Mouse (Mus musculus) erythroblast, adult 5-6 weeks (primary cell): ENCODE measurements around the gene Atp6v0c. TPM values are rescaled to one million over a fixed set of nuclear protein-coding genes. Genes with fewer than 3 reads are reported as not detected.

Experiments used
- ATAC-seq: replicated peaks from 2 replicates; pipeline ENCODE4 v1.8.0; 2016; ENCODE audit warnings: moderate number of reproducible peaks, mild to moderate bottlenecking, moderate TSS enrichment, inconsistent platforms; ENCODE audit not compliant: poor library complexity, low FRiP score, severe bottlenecking
- total RNA-seq, 2 experiments: library from RNA; stranded (forward) in 1 of 2; stranded (reverse) in 1 of 2; fragments of 150-400 nt in 1 of 2; fragments of 200-764, 138-1000 nt in 1 of 2; gene quantifications; 2 replicates each; pipeline versions ENCODE4 v1.2.3 to v1.2.4; 2015 to 2017; ENCODE audit warnings: low replicate concordance in 2 of 2

Gene Atp6v0c
- total RNA-seq, 2 experiments from 2014 or later = 97.7 to 160 TPM

DNA sequence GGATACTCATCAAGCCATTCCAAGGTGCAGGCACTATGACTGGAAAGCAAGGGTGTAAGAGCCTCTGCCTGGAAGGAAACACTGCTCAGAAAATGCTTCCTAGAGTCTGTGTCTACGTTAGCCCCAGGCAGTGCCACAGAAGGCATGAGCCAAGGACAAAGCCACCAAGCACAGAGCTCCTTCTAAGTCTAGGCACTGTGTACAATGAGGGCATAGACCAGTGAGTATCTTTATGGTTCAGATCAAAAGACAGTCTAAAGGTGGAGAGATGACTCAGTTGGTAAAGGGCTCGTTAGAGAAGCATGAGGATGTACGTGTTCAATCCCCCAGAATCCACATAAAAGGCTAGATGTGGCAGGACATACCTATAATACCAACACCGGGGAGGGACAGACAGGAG is 31.6 kb upstream of the Atp6v0c start:
- ATAC-seq = no peak

DNA sequence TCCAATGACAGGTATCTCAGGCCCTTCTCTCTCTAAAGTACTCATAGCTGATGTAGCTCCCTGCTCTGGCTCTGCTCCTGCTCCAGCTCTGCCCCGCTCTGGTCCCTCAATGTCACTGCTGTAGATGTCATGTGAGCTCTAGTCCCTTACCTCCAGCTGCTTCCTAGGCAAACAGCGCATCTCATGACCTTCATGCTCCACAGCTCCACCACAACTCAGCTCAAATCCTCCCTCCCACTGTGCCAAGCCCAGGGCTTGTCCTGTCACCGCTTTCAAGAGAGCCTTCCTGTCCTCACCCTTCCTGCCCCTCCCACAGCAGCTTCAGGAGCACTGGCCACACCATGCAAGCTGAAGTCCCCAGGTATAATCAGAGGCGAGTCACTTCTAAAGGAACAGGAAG is 30.2 kb upstream of the Atp6v0c start:
- ATAC-seq = no peak

DNA sequence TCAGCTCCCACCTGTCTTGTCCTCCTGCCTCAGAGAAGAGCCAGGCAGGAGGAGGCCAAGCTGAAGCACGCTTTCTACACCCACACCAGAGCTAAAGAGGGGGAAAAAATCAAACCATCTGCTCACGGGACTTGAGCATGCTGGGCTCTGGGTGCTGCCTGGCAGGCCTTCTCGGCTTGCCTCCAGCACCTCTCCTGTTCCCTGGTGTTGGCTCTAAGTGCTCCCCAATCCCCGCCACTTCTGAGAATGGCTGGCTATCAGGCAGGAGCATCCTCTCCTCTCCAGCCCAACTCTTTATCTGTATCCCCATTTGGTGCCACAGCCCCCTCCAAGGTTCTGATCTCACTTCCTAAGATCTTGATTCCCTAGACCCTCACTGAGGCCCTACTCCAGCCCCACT is 29.8 kb upstream of the Atp6v0c start:
- ATAC-seq = no peak

DNA sequence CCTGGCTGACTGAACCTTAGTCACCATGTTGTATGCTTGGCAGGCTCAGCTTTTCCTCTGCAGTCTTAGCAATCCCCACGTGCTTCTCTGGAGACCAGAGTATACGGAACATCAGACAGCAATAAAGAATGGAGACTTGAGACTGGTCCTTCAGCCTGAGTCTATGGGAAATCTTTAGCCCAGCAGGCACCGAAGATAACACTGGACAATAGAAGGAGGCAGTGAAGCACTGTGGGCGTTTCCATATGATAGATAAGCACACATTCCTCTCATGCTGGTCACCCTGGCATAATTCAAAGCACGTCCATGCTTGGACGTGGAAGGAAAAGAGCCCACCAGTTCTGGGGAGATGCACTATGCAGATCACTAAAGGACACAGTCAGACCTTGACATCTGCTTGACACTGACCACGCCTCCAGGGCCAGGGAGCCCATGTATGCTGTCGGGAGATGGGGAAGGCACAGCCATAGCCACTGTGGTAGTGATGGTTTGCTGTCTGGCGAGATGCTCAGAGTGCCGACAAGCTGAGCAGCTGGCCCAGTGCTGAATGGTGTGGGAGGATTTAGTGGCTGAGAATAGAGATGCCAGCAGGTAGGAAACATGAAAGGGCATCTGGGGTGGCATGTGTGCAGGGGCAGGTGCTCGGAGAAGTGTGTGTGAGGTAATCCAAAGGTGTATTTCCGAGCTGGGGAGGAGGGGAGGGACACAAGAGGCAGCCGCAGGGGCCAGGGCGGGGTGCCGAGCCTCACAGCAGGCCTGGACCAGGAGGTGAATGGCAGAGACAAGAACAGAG is 27.7 kb upstream of the Atp6v0c start:
- no peak for ATAC-seq

DNA sequence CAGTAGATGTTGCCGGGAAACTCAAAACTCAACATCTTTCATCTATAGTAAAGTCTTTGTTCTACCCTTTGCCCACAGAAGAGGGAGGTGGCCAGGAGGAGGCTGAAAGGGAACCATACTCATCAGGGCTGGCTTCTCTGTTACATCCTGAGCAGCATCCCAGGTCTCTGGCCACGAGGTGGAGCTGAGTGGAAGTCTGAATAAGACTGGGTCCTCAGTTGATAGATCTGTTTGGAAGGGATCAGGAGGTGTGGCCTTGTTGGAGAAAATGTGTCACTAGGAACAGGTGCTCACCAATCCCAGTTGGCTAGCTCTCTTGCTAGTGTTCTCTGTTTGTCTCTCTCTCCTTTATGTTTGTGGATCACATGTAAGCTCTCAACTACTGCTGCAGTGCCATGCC is 25.8 kb upstream of the Atp6v0c start:
- no peak for ATAC-seq

DNA sequence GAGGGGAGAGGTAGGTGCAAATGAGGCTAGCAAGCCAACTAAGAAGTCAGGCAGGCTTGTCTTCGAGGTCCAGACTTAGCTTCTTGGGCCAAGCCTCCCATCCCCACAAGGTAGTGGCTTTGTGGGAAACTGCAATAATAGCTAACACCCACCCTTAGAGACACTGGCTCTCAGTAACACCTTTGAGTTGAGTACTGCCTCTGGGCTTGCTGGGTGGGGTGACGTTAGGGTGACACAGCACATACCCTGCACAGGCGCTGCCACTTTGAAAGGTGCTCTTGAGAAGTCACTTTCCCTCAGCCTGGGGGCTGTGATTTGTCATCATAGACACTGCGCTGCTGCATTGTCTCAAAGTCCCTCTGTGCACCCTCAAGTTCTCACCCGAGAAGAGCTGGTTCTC is 24.3 kb upstream of the Atp6v0c start:
- peak; percentile 83 for ATAC-seq

DNA sequence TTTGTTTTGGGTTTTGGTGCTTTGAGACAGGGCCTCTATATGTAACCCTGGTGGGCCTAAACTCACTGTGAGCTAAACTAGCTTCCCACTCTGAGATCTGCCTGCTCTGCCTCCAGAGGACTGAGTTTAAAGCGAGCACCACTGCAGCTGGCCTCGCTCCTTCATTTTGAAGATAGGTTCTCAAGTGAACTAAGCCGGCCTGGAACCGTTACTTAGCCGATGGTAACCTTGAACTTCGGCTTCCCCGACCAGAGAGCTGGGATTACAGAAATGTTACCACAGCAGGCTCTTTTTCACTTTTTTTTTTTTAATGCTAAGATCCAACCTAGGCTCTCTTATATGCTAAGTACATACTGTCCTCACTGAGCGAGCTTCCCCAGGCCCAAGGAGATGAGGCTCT is 23.8 kb upstream of the Atp6v0c start:
- no peak for ATAC-seq

DNA sequence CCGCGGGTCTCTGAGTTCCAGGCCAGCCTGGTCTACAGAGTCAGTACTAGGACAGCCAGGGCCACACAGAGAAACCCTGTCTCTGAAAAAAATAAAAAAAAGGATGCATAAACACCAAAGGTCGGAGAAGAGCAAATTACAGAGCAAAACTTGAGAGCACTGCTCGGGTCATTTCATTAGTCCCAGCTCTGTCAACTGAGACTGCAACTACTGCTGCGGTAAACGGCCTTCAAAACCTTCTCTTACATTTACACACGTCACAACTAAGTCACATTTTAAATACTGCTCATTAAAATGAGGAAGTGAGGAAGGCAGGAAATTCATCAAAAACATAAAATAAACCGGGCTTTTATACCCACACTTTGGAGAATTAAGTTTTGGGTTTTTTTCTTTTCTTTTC is 23.3 kb upstream of the Atp6v0c start:
- no peak for ATAC-seq

DNA sequence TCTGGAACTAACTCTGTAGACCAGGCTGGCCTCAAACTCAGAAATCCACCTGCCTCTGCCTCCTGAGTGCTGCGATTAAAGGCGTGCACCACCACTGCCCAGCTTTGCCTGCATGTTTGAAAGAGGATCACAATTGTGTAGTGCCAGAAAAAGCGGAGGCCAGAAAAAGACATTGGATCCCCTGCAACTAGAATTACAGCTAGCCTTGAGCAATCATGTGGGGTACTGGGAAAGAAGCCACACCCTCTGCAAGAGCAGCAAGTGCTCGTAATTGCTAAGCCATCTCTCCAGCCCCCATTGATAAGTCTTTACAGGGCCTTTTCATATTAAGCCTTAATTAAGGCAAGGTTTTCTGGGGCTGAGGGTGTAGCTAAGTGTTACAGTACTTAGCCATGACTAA is 22.0 kb upstream of the Atp6v0c start:
- no peak for ATAC-seq

DNA sequence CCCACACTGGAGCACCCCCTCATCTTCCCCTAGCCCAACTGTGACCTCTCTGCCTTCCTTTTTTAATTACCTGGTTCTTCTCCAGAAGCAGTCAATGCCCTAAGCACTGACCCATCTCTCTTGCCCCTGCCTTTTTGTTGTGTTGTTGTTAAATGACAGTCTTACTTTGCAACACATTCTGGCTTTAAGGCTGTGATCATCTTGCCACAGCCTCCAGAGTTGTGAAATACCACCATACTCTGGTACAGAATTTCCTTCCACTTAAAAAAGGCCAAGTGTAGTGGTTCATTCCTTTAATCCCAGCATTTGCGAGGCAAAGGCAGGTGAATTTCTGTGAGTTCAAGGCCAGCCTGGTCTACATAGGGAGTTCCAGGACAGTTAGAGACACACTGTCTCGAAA is 21.4 kb upstream of the Atp6v0c start:
- no peak for ATAC-seq

DNA sequence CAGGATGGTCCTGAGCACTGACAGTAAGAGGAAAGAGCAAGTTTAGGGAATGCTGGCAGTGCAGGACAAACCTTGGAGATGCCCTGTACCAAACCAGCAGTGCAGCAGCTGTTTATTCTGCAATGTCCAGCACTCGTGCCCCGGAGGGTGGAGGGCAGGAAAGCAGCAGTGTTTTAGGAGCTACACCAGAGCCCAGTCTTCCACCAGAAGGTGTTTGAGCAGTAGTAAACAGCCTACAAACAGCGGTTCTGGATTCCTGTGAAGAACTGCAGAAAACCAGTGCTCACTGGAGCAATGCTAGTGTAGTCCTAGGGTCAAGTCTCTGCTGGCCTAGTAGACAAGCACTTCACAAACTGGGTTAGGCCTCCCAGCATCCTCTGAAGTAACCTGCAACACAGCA is 4.8 kb upstream of the Atp6v0c start:
- ATAC-seq = no peak

DNA sequence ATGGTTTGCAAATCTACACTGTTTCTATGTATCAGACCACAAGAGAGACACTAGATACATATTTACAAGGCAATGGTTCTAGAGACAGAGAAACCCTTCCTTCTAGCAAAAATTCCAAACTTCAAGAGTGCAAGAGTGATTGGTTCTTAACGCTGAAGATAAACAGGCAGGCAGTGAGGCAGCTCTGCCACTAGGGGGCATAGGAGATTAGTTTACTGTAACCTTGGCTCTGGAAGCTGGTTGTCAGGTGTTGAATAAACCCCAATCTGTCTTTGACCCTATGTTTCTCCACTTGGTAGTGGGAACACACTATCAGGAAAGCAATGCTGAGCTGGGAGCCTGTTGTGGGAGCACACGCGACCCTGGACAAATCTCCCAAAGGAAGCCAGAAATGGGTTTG is 3.9 kb upstream of the Atp6v0c start:
- peak; percentile 55 for ATAC-seq

DNA sequence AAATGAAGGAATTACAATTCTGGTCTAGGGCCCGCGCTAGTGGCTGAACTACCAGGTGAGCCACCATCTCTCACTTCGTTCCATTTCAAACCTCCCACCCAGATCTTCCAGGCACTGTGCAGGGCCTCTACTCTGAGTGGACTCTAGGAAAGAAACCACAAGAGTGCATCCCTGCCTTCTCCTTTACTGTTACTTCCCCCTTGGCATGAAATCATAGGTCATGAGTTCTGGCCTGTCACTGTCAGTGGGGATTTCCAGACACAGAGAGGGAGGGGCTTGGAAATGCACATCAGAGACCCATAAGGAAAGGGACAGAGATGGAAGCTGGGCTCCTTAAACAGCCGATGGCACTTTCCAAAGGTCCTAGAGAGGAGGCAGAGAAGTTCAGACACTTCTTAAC is 2.2 kb upstream of the Atp6v0c start:
- ATAC-seq = no peak

DNA sequence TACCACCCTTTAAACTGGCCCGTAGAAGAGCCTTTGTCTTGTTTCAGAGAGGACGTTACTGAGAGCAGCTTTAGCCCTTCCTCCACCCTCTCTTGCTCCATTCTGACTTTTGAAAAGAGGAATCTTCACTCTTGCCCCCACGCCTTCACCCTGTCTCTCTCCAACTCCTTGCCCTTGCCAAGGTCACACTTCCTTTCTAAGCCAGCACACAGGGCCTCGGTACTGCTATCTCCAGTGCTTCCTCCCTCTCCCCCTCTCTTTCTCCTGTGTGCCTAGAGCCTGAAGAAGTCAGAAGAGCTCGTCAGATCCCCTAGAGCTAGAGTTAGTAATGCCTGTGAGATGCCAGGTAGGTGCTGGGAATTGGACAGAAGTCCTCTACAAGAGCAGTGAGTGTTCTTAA is 1.2 kb upstream of the Atp6v0c start:
- no peak for ATAC-seq

DNA sequence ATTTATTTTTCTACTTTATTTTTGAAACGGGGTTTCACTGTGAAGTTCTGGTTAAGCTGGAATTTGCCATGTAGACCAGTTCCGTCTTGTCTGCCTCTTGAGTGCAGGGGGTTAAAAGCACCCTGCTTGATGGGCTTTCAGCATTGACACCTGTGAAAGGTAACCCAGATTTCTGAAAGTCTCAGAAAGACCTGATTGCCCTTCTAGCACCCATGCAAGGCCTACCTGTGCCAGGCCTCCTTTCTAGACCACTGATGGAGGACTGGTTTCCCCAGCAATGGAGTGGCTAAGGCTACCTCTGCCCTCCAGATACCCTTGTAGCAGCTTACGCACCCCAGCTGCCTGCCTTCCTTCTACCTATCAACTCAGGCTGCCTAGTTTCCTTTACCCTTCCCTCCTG is 623 bp upstream of the Atp6v0c start:
- no peak for ATAC-seq

DNA sequence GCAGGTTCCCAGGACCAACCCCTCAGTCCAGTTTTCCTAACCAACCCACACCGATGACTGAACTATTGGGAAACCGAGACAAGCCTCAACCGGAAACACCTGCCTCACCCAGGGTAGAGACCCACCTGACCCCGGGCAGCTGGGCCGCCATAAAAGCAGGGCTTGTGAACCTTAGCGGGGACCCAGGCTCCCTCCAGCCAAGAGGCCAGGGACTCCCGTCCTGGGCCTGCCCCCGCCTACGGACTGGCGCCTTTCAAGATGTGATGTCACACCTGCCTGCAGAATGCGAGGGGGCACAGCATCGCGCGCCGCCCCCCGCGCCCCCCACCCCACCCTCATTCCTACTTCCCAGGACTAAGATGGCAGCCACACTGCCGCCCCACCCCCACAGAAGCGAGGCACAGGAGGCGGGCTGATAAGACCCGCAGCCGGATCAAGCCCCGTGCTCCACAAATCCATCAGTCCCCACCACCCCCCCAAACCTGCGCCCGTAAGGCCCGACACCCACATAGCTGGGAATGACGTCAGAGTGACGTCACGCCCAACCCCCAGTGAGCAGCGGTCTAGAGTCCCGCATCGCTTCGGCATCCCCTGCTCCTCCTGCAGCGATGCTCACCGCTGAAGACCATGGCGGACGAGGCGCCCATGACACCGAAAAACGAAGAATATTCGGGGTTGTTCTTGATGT is 768 bp downstream of the Atp6v0c start:
- peak; percentile 52 for ATAC-seq

DNA sequence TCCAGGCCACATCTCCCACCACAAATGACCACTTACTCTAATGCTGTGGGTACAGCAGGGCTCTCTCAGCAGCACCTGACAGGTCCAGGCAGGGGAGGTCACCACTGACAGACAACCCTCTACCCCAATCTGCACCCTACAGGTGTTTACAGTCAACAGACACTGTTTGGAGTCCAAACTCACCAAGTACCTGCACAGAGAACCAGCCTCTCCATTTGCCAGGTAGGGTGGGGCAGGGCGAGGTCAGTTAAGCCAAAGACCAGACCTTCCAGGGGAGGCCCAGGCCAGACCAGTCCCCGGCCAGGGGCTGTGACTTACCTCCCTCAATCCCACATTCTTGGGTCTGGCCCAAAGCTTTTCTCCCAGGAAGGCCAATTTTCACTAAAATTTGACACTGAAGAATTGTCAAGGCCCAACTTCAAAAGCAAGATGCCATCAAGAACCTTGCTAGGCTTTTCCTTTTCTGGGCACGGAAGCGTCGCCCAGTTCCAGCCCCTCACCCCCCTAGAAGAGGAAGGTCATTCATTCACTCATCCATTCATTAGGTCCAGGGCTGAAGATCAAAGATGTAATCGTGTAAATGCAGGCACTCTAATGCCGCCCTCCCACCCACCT is 1.5 kb downstream of the Atp6v0c start:
- no peak for ATAC-seq

DNA sequence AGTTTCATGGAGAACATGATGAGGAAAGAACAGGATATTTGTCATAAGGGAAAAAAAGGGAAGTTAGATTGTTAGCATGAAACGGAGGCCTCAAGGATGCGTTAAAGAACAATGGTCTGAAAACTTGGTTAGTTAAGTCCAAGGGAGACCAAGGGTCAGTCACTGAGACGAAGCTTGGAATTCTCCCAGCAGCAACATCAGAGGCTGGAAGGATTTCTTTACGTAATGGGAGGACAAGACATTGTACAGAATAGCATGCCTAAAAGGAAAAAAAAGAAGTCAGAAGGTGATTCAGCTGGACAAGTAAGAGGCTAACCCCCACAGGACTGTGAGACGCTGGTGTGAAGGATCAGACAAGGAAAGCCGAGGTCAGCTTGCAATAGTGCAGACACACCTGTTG is 2.4 kb downstream of the Atp6v0c start:
- ATAC-seq = no peak

DNA sequence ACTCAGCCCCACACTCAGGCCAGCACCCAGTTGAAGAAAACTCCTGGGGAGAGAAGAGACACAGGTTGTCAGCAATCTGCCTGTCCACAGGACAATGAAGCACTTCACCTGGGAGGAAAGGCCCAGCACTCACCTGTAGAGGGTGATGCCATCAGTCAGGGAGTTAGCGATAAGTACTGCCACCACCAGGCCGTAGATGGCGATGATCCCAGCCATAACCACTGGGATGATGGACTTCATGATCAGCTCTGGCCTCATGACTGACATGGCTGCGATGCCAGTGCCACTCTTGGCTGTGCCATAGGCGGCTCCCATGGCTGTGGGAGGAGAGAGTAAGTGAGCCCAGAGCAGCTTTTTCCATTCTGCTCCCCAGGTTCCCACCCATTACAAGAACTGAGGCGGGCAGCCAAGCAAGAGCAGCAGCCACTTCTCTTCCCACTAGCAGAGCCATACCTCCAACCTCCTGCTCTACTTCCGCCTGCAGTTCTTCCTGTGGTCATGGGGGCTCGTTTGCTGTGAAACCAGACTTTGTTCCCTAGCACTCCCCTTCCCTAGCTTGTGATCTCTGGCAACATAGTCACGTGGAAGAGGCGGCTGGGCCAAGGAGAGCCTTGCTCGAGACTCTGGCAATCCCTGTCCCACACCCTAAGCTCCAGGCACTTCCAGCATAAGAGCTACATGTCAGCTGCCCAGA is 4.8 kb downstream of the Atp6v0c start:
- no peak for ATAC-seq

DNA sequence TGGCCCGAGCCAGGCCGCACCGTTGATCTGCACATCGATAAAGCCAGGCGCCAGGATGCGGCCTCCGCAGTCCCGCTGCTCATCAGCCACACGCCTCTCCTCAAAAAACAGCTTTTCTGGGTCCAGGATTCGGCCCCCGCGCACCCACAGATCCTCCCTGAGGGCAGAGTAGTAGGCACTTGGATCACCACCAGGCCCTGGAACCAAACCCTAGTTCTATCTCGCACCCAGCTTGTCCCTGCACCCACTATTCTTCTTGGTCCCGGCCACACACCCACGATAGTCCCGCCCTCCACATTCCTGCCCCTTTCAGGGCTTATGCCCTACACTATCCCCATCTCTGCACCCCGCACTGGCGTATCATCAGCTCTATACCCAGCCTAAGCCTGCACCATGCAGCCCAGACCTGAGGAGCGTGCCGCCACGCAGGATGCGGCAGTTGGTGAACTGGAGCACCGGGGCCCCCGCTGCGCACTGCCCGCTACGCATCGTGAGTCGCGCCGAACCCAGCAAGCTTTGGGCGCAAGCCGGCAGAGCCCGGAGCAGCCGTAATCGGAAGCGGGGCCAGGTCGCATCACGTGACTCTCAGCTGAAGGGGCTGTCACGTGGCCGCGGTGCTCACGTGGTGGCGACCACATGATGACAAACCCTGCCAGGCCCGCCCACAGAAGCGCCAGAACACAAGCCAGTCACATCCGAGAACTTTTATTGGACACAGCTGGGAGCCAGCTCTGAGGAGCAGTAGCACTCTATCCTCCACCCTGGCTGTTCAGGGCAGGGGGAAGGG is 6.1 kb downstream of the Atp6v0c start, which contains the start of gene Amdhd2:
Gene Amdhd2, minus strand, starts transcription at position 591 of the 787 bp plus-strand sequence.
- peak; percentile 88 for ATAC-seq
